Mouse (Mus musculus) cerebellum, postnatal 36 days (tissue): ENCODE data around the gene Adamtsl3.

Experiments
- DNase-seq, 2 experiments: peaks; one replicate each; pipeline ENCODE4 v3.0.0; 2021 to 2022; ENCODE audit warnings: mixed read lengths in 2 of 2

Adamtsl3 gene

GRCm38 (mm10) chr7:82335211-82336121 lies at the start of gene Adamtsl3:
Gene Adamtsl3 (plus strand): TSS chr7:82335694.
- DNase-seq = peak; percentile 15 to 41

GRCm38 (mm10) chr7:82287242-82287641 lies 48.3 kb upstream of the Adamtsl3 start:
- DNase-seq = no peak

- DNase-seq = peak; percentile 12 to 25
Observed at GRCm38 (mm10) chr7:82293441-82293840, 42.1 kb upstream of the Adamtsl3 start.

- DNase-seq = peak; percentile 13 to 16
Observed at GRCm38 (mm10) chr7:82294083-82294482, 41.4 kb upstream of the Adamtsl3 start.

GRCm38 (mm10) chr7:82294611-82295010 lies 40.9 kb upstream of the Adamtsl3 start:
- no peak for DNase-seq

- DNase-seq = no peak
Observed at GRCm38 (mm10) chr7:82308398-82308797, 27.1 kb upstream of the Adamtsl3 start.

GRCm38 (mm10) chr7:82318515-82318914 lies 17.0 kb upstream of the Adamtsl3 start:
- DNase-seq = no peak

- DNase-seq = no peak
Observed at GRCm38 (mm10) chr7:82326616-82327015, 8.9 kb upstream of the Adamtsl3 start.

- DNase-seq = no peak
Observed at GRCm38 (mm10) chr7:82327201-82327600, 8.3 kb upstream of the Adamtsl3 start.

- no peak for DNase-seq
Observed at GRCm38 (mm10) chr7:82327881-82328280, 7.6 kb upstream of the Adamtsl3 start.

GRCm38 (mm10) chr7:82329831-82330230 lies 5.7 kb upstream of the Adamtsl3 start:
- DNase-seq = no peak

GRCm38 (mm10) chr7:82330860-82331259 lies 4.6 kb upstream of the Adamtsl3 start:
- no peak for DNase-seq

GRCm38 (mm10) chr7:82334000-82334399 lies 1.5 kb upstream of the Adamtsl3 start:
- no peak for DNase-seq

GRCm38 (mm10) chr7:82336132-82336531 lies 638 bp downstream of the Adamtsl3 start:
- DNase-seq = no peak

- no peak for DNase-seq
Observed at GRCm38 (mm10) chr7:82338121-82338520, 2.6 kb downstream of the Adamtsl3 start.

GRCm38 (mm10) chr7:82338532-82338931 lies 3.0 kb downstream of the Adamtsl3 start:
- DNase-seq = no peak

GRCm38 (mm10) chr7:82339214-82339613 lies 3.7 kb downstream of the Adamtsl3 start:
- DNase-seq = no peak

- no peak for DNase-seq
Observed at GRCm38 (mm10) chr7:82341476-82341875, 6.0 kb downstream of the Adamtsl3 start.

GRCm38 (mm10) chr7:82346706-82347105 lies 11.2 kb downstream of the Adamtsl3 start:
- DNase-seq = no peak

- no peak for DNase-seq
Observed at GRCm38 (mm10) chr7:82349796-82350195, 14.3 kb downstream of the Adamtsl3 start.

- no peak for DNase-seq
Observed at GRCm38 (mm10) chr7:82350421-82350820, 14.9 kb downstream of the Adamtsl3 start.

GRCm38 (mm10) chr7:82359146-82359545 lies 23.7 kb downstream of the Adamtsl3 start:
- no peak for DNase-seq

GRCm38 (mm10) chr7:82359674-82360073 lies 24.2 kb downstream of the Adamtsl3 start:
- no peak for DNase-seq

GRCm38 (mm10) chr7:82360186-82360585 lies 24.7 kb downstream of the Adamtsl3 start:
- DNase-seq = no peak

GRCm38 (mm10) chr7:82361127-82361526 lies 25.6 kb downstream of the Adamtsl3 start:
- no peak for DNase-seq
